Mouse (Mus musculus) CH12F3 (cell line): ENCODE measurements around the gene Olfr518.

Source experiments
- in situ Hi-C: fragments of 300-500 bp; cut with MboI; formaldehyde crosslinking; loops from 2 replicates; pipeline ENCODE4 v1.14.3; 2020; ENCODE audit warnings: low sequenced_read_pairs

Olfr518 gene

DNA sequence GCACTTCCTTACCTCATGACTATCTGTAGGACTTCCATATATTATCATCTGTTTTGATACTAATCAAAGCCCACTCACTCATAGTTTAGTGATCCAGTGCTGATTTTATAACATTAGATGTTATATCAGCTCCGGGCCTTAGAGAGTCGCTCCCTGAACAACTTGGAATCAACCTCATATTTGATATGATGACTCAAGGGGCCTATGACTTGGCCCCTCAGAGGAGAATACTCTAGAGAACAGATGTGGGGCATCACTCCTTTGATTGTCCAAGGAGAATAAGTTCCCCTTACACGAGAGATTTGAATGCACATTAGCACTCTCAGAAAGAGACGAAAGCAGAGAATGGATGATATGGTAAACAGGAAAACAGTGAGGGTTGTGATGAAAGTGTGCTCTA is at the start of gene Olfr518:
Gene Olfr518 (minus strand): TSS at position 101 of the 400 bp plus-strand sequence.
- in situ Hi-C loops = no loop called here

DNA sequence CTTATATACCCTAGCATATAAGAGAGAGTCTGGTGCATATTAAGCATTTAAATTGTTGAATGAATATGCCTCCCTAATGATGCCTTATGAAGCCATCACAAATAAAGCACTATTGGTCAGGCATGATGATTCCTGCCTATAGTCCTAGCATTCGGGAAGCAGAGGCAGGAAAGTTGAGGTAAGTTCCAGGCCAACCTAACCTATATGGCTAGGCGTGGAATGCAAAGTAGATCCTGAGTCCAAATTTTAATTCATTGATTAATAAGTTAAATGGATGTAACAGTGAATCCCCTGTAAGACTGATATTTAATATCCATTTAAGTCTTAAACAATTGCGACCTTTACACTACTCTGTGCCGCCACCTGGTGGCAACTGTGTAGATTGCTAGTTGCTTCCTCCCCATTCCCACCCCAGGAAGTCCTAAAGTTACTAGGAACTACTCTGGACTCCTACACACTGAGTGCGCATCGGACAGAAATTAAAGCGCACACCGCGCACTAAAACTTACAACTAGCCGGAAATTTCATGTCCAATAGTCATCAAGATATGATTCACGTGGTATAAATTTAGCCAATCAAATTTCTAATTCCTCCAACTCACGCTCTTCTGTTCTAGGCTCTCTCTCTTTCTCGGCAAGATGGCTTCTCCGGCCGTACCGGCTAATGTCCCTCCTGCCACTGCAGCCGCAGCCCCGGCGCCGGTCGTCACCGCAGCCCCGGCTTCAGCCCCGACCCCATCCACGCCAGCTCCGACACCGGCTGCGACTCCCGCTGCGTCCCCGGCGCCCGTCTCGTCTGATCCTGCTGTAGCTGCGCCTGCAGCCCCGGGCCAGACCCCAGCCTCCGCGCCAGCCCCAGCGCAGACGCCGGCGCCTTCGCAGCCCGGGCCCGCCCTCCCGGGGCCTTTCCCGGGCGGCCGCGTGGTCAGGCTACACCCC is 49.3 kb upstream of the Olfr518 start, which contains the start of gene Eif3f:
Gene Eif3f (plus strand): TSS at position 624 of the 938 bp plus-strand sequence.
- in situ Hi-C loops = no loop called here

DNA sequence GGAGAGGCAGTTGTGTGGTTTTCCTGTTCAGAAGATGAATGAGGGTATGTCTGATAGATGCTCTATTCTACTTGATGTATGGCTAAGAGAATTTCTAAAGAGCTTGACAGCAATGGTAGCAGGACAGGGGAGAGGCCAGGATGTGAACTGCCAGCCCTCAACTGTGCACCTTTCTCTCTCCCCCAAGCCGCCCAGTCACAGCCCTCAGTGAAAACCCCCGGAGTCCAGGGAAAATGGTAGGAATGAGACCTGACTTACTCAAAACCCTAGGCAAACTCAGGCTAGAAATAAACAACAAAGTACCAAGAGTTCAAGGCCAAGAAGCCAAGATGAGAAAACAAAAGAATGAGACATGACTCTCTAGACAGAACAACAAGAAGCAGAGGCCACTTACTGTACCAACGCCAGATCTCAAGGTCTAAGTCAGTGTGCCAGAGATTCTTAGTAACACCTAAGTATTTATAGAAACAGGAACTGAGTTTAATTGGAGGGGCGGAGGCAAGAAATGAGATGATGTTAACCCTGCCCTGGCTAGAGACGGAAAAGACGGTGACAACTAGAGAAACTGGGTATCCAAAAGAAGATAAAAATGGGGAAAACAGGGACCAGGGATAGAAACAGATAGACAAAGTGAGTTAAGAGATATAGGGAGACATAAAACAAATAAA is 45.1 kb upstream of the Olfr518 start, which contains the start of gene Nlrp10:
Gene Nlrp10 (minus strand): TSS at position 453 of the 668 bp plus-strand sequence.
- in situ Hi-C loops = no loop called here

DNA sequence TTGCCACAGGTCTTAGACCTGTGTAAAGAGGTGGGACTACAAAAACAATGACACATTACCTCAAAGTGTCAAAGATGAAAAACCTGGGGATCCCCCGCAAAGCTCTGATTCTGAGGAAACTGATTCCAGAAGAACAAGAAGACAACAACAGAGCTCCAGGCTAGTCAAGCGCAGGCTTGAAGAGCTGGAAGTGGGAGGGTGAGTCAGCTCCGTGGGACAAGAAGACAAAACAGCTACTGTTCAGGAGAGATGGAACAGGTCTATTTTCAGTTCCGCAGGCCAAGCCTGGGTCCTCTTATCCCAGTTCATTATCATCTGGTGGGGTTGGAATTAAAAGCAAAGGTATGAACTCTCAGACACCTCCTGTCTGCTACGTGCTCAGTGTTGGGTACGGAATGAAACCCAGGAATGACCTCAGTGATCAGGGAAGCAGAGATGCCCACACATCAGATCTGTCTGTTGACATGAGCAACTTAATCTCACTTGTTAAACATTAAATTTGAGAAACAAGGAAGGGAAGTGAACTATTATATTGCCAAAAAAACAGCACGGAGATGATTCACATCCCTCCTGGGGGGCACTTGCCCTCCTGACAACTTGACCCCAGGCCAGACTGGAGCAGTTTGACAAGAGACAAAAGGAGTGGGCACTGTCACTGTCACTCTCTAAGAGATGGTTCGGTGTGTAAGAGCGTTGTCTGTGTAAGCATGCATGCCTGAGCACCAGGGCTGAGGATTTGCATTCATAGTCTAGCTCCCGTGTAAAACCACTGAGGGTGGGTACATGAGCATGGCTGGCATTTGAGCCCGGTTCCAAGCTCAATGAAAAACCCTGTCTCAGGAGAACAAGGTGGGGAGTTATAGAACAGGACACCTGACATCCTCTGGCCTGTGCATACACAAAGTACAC is 43.7 kb upstream of the Olfr518 start:
- in situ Hi-C loops = no loop called here

DNA sequence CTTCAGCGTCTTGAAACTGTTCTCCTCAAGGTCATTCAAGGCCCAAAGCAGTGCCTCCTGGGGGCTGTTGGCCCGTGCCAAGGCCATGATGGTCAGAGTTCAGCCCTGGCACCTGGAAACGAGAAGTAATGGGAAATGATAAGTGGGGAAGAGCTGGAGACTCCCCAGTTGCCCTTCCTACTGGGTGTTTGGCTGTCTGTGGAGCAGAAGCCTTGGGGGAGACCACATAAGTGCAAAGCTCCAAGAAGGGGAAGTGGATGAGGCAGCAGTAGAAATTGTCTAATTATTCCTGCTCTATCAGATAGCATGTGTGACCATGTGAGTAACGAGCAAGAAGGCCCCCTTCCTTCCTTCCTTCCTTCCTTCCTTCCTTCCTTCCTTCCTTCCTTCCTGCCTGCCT is 42.2 kb upstream of the Olfr518 start:
- in situ Hi-C loops = no loop called here

DNA sequence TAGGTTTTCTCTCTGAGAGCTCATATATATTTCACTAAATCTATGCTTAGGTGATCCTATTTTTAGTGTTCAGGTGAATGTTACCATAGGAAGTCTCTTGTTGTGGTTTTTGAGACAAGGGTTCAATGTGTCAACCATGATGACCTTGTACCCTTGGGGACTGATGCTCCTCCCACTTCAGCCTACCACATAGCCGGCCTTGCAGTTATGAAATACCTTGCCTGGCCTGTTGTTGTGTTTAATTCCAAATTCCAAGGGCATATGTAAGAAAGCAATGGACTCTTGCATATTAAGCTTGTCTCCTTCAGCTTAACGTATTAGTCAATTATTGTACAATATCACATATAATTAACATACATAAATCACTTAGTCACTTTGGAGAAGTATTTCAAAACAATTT is 19.2 kb upstream of the Olfr518 start:
- in situ Hi-C loops = no loop called here

DNA sequence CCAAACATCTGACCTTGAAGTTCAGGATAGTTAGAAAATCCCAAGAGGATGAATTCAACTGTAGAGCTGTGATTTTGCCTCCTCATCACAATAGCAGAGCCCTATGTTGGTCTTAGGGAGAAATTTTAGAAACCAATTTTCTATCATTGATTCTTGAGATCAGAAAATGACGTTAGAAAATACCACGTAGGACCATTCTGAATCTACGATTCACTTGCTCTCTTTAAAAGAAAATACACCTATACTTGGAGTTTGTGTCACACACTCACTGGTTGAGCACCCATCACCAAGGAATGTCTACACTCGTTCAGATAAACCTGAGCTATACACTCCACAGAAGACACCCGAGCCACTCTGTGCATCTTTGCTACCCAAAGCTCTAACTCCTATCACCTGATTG is 9.5 kb upstream of the Olfr518 start, which contains the start of gene Olfr519:
Gene Olfr519 (minus strand): TSS at position 101 of the 400 bp plus-strand sequence.
- in situ Hi-C loops = no loop called here

DNA sequence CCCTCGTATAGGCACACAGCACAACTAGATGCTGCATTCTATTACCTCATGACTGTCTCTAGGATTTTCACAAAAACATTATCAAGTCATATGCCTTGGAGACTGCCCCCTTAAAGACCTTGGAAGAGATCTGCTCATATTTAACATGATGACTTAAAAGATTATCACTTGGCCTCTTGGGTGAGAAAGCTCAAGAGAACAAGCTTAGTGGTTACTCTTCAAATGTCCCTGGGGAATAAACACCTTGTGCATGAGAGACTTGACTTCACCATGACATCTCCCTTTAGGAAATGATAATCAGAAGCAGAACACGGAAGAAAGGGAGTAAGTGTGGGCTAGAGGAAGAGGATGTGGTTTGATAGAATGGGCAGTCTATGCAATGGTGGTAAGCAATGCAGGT is 12.5 kb downstream of the Olfr518 start, which contains the start of gene Olfr517:
Gene Olfr517 (minus strand): TSS at position 101 of the 400 bp plus-strand sequence.
- in situ Hi-C loops = no loop called here

DNA sequence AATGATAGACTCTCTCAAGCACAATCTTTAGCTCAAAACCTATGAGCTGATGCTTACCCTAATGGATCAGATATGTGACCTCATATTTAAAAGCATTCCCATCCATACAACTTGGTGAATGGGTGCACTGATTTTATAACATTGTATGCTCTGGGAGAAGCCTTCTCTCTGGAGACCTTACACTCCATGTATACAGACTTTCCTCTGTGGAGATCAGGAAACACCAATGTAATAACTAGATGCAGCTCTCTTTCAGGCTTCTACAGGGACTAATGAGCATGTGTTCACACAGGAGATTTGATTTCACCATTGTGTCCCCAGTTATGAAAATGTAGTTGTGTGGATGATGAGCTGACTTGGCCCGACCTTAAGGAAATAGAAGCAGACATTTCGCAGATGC is 34.4 kb downstream of the Olfr518 start, which contains the start of gene Olfr516:
Gene Olfr516 (minus strand): TSS at position 101 of the 400 bp plus-strand sequence.
- in situ Hi-C loops = no loop called here
